In genomic region chr3:133744552-133745118, GRCm38 (mm10) we compare ENCODE assay signal across 27 mouse cellular contexts.
"Had no signal": no experiment of that assay in that cellular context is flagged by ENCODE, and none has a peak within 500 bp of the region (broad histone marks: within the 10 kb centered on the region; RNA-seq: fewer than 3 reads in every experiment).

No protein-coding gene starts in this region.

- DNase-seq: cerebellum, adult 9-10 months; cerebellum, adult 9-11 months; cerebellum, postnatal 10 days; cerebellum, postnatal 14 days; cerebellum, postnatal 25 days; cerebellum, postnatal 36 days; embryo, embryonic 11 days; forebrain, postnatal 0 days; gastrocnemius, adult 2 months; gastrocnemius, postnatal 10 days; gastrocnemius, postnatal 14 days; gastrocnemius, postnatal 25 days; gastrocnemius, postnatal 36 days; heart, adult 11 months; heart, adult 18-20 months; heart, adult 2 months had no signal

- H3K9ac ChIP-seq: embryonic facial prominence, embryonic 12.5 days; embryonic facial prominence, embryonic 13.5 days; embryonic facial prominence, embryonic 15.5 days; forebrain, embryonic 12.5 days; forebrain, embryonic 13.5 days; forebrain, embryonic 15.5 days; forebrain, postnatal 0 days had no signal

- H3K27me3 ChIP-seq: embryonic facial prominence, embryonic 12.5 days; embryonic facial prominence, embryonic 13.5 days; embryonic facial prominence, embryonic 15.5 days; forebrain, embryonic 12.5 days; forebrain, embryonic 13.5 days; forebrain, embryonic 15.5 days had no signal

- H3K36me3 ChIP-seq: embryonic facial prominence, embryonic 10.5 days; embryonic facial prominence, embryonic 12.5 days; embryonic facial prominence, embryonic 13.5 days; embryonic facial prominence, embryonic 15.5 days; forebrain, embryonic 10.5 days; forebrain, embryonic 12.5 days; forebrain, embryonic 15.5 days had no signal

- H3K27ac ChIP-seq: embryonic facial prominence, embryonic 10.5 days; embryonic facial prominence, embryonic 12.5 days; embryonic facial prominence, embryonic 13.5 days; embryonic facial prominence, embryonic 15.5 days; forebrain, embryonic 10.5 days; forebrain, embryonic 12.5 days; forebrain, embryonic 13.5 days; forebrain, embryonic 15.5 days; gastrocnemius, adult 2 months; heart, adult 2 months had no signal

- ATAC-seq: forebrain, embryonic 13.5 days; forebrain, embryonic 14.5 days; forebrain, embryonic 15.5 days; forebrain, embryonic 16.5 days; forebrain, postnatal 0 days had no signal

- H3K4me1 ChIP-seq: embryonic facial prominence, embryonic 10.5 days; embryonic facial prominence, embryonic 12.5 days; embryonic facial prominence, embryonic 13.5 days; embryonic facial prominence, embryonic 15.5 days; forebrain, embryonic 10.5 days; forebrain, embryonic 12.5 days; forebrain, embryonic 13.5 days; forebrain, embryonic 15.5 days had no signal

- H3K9me3 ChIP-seq: embryonic facial prominence, embryonic 10.5 days; embryonic facial prominence, embryonic 12.5 days; embryonic facial prominence, embryonic 13.5 days; embryonic facial prominence, embryonic 15.5 days; forebrain, embryonic 10.5 days; forebrain, embryonic 12.5 days; forebrain, embryonic 13.5 days; forebrain, embryonic 15.5 days had no signal

- H3K4me3 ChIP-seq: embryonic facial prominence, embryonic 10.5 days; embryonic facial prominence, embryonic 12.5 days; embryonic facial prominence, embryonic 13.5 days; embryonic facial prominence, embryonic 15.5 days; erythroblast, embryonic 14.5 days; forebrain, embryonic 10.5 days; forebrain, embryonic 12.5 days; forebrain, embryonic 13.5 days; forebrain, embryonic 15.5 days; gastrocnemius, adult 2 months; heart, adult 2 months had no signal

- H3K4me2 ChIP-seq: embryonic facial prominence, embryonic 12.5 days; embryonic facial prominence, embryonic 13.5 days; embryonic facial prominence, embryonic 15.5 days; forebrain, embryonic 12.5 days; forebrain, embryonic 13.5 days; forebrain, embryonic 15.5 days had no signal
